Mouse (Mus musculus): ENCODE data around the gene Vps4b. TPM values are rescaled to one million over a fixed set of nuclear protein-coding genes. Genes with fewer than 3 reads are reported as not detected.

Vps4b gene
- polyA plus RNA-seq (2012; rRNA removed) = 25.5 and 28.2 TPM in 2 replicates

DNA sequence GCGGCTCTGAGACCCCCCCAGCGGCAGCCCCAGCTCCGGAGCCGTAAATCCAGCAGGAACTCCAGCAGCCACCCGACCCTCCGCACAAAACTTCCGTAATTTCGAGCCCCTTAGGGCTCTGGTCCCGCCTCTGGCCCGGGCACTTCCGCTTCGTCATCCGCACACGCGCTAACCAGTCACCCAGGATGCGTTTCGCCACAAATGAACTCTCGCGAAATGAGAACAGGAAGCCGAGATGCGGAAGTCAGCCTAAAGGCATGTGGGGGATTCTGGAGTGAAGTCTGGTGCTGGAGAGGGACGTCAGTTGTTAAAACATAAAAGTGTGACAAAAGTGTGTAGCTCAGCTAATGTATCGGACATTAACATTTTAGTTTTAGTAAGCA lies at the start of gene Vps4b:
TSS of gene Vps4b (minus strand) at position 187 of the 383 bp plus-strand sequence.
- peak; percentile 86 to 96 for DNase-seq (ENCODE audit: extremely low spot score in 1 of 2, low spot score in 1 of 2)

DNA sequence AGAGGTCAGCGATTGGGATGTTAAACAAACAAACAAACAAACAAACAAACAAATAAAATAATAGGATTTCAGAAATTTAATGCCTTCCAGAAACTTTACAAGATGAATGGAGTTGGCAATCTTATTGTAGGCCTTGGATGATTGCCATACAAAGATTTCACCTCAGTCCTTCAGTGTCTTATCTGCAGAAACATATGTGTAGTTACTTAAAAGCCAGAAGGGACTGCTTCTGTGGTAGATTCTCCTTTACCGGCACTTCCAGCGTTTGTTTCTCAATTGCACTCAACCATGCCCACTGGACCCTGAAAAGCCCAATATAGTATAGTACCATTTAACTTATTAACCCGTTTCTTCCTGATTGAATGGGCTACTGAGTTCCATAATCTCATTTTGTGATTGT lies 32.3 kb upstream of the Vps4b start:
- no peak for DNase-seq (ENCODE audit: extremely low spot score in 1 of 2, low spot score in 1 of 2)

- DNase-seq (ENCODE audit: extremely low spot score in 1 of 2, low spot score in 1 of 2) = peak in 1 of 2 experiments; percentile 31
These were observed 25.8 kb upstream of the Vps4b start for GRCm38 (mm10) chr1:106822297-106822696.

DNA sequence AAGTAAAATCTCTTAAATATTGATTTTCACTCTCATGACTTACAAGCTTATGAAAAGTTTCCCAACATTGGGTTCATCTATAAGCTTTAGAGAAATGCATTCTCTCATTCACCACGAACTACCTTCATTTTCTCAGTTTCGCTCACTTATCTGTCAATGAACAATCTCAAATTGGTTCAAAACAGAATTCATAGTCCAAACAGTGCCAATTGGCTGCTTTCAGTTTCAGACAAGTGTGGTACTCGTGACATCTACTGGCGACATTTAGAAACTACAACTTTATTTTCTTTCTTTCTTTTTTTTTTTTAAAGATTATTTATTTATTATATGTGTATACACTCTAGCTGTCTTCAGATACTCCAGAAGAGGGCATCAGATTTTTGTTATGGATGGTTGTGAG lies 21.8 kb upstream of the Vps4b start:
- DNase-seq (ENCODE audit: extremely low spot score in 1 of 2, low spot score in 1 of 2) = peak in 1 of 2 experiments; percentile 31

GRCm38 (mm10) chr1:106816766-106817165 lies 20.2 kb upstream of the Vps4b start:
- no peak for DNase-seq (ENCODE audit: extremely low spot score in 1 of 2, low spot score in 1 of 2)

GRCm38 (mm10) chr1:106815265-106815664 lies 18.7 kb upstream of the Vps4b start:
- DNase-seq (ENCODE audit: extremely low spot score in 1 of 2, low spot score in 1 of 2) = no peak

GRCm38 (mm10) chr1:106814864-106815263 lies 18.3 kb upstream of the Vps4b start:
- no peak for DNase-seq (ENCODE audit: extremely low spot score in 1 of 2, low spot score in 1 of 2)

DNA sequence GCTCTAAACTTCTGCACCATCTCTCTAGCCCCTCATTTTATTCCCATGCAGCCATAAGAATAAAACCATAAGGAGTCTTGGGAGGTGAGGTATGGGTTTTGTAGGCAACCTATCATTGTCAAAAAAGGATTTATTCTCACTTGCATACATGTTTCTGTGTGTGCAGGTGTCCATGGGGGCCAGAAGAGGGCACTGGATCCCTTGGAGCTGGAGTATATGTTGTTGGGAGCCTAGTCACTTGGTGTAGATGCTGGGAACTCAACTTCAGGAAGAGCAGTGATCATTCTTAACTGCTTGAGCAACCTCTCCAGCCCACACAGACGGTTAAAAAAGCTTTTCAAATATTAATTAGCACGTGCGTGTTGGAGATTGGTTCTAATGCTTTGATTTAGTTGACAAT lies 3.4 kb upstream of the Vps4b start:
- DNase-seq (ENCODE audit: extremely low spot score in 1 of 2, low spot score in 1 of 2) = no peak

DNA sequence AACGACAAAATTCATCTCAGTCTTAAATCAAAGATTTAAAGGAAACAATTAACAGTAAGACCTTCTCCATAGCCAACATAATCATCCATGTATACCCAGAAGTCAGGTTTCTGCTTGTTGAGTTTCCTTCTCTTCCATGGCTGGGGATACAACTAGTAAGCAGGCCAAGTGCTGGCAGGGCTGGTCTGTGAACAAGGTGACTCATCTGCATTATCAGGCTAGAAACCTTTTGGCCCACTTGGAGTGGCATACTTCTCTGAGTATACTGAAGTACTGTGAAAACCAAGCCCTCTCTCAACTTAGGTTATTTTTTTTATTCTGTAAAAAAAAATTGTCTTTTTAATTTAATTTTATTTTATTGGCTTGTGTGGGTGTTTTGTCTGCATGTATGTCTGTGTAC lies 2.9 kb upstream of the Vps4b start:
- no peak for DNase-seq (ENCODE audit: extremely low spot score in 1 of 2, low spot score in 1 of 2)

DNA sequence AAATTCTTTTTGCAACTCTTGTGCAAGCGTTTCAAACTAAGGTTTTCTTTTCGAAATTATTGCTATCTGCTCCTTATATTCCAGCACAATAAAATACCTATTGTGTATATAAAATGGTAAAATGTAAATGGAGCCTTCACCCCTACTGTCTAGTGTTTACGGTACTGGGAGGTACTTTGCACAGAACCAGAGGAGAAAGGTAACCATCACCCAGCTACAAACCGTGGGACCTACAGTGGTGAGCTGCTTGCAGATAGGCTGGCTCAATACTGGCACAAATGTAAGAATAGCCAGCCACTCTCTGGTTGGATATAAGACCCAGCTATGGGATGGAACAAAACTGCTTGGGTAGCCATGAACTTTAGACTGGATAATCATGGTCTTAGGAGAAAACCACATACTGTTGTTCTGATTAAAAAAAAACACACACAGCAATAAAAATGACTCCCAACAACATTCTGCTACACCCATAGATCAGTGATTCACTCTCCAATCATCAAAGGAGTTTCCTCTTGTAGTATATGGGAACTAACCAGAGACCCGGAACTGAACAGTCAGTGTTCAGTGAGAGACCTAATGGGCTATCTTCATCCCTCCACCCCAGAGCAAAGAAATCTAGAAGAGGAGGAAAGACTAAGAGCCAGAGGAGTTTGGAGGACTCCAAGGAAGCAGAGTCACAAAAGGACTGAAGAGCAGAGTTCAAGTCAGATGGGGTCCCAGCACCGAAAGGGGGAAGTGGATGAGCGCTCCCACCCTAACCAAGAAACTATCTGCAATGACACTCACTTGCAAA lies 655 bp upstream of the Vps4b start:
- no peak for DNase-seq (ENCODE audit: extremely low spot score in 1 of 2, low spot score in 1 of 2)

GRCm38 (mm10) chr1:106795634-106796541 lies 640 bp downstream of the Vps4b start:
- DNase-seq (ENCODE audit: extremely low spot score in 1 of 2, low spot score in 1 of 2) = no peak

GRCm38 (mm10) chr1:106774896-106775295 lies 21.6 kb downstream of the Vps4b start:
- DNase-seq (ENCODE audit: extremely low spot score in 1 of 2, low spot score in 1 of 2) = no peak

DNA sequence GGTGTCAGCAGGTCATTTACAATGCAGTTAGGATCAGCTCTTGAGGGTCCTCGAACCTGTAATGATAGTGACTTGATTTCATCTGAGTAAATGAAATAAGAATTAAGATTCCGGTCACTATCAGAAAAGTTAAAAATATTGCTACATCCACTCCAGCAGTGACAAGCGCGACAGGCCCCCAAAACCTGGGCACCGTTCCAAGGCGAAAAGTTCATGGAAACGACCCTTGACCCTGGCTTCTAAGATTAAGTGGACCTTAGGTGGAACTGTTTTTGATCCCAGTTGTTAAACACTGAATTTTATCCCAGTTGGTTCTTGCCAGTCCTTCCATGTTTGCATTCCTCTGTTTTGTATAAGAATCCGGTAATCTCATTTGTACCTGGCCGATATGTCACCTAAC lies 22.4 kb downstream of the Vps4b start:
- no peak for DNase-seq (ENCODE audit: extremely low spot score in 1 of 2, low spot score in 1 of 2)

DNA sequence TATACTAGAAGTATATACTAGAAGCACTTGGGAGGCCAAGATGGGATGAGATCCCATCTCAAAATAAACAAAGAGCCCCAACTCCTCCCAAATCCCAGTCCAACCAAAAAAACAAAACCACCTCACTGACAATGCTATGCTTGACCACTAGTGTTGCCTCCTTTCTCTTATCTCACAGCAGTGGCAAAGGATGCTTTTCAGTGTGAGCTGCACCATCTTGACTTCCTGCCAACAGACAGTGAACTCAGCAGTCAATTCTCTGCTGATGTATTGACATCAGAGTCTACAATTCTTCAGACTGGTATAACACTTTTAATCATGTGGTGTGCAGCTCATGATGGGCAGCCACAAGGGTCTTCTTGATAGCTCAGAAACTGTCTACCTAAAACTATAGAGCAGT lies 27.8 kb downstream of the Vps4b start:
- no peak for DNase-seq (ENCODE audit: extremely low spot score in 1 of 2, low spot score in 1 of 2)

- peak in 1 of 2 experiments; percentile 36 for DNase-seq (ENCODE audit: extremely low spot score in 1 of 2, low spot score in 1 of 2)
These were observed 30.8 kb downstream of the Vps4b start for GRCm38 (mm10) chr1:106765771-106766170.

- DNase-seq (ENCODE audit: extremely low spot score in 1 of 2, low spot score in 1 of 2) = no peak
These were observed 31.7 kb downstream of the Vps4b start for GRCm38 (mm10) chr1:106764846-106765245.

- DNase-seq (ENCODE audit: extremely low spot score in 1 of 2, low spot score in 1 of 2) = no peak
These were observed 32.2 kb downstream of the Vps4b start for GRCm38 (mm10) chr1:106764281-106764680.

GRCm38 (mm10) chr1:106760750-106761149 lies 35.8 kb downstream of the Vps4b start:
- DNase-seq (ENCODE audit: extremely low spot score in 1 of 2, low spot score in 1 of 2) = no peak

GRCm38 (mm10) chr1:106759572-106760435 lies 36.7 kb downstream of the Vps4b start, which contains the start of gene Kdsr:
Gene Kdsr (minus strand): TSS chr1:106759727.
- peak; percentile 95 to 98 for DNase-seq (ENCODE audit: extremely low spot score in 1 of 2, low spot score in 1 of 2)

GRCm38 (mm10) chr1:106758734-106759571 lies 37.6 kb downstream of the Vps4b start:
- peak; percentile 17 to 29 for DNase-seq (ENCODE audit: extremely low spot score in 1 of 2, low spot score in 1 of 2)

Data from frontal cortex, adult 2 months (tissue).